Mouse (Mus musculus) adrenal gland, postnatal 14 days (tissue): Measurements from ENCODE around the gene Nek7. TPM values are rescaled to one million over a fixed set of nuclear protein-coding genes. Genes with fewer than 3 reads are reported as not detected.

Experiments
- DNase-seq: peaks from one replicate; pipeline ENCODE4 v3.0.0; 2021; ENCODE audit warnings: mixed read lengths
- long read RNA-seq, 2 experiments: library from polyadenylated mRNA; stranded (forward); transcript quantifications; one replicate each; pipeline ENCODE4 v2.0.0; 2021
- total RNA-seq: library from RNA; stranded (reverse); gene quantifications from 2 replicates; pipeline ENCODE4 v1.2.3, GENCODE M21; 2021

Nek7 gene
- total RNA-seq, result 44.8 and 50.4 TPM in 2 replicates
- long read RNA-seq, experiment 1, full-length matches to known transcripts, result 51 of 58 reads
- long read RNA-seq, experiment 1, partial matches to known transcripts, result 3 of 58 reads
- long read RNA-seq, experiment 1, other reads (novel, unspliced or antisense), result 4 of 58 reads
- long read RNA-seq, experiment 2, full-length matches to known transcripts, result 33 of 36 reads
- long read RNA-seq, experiment 2, partial matches to known transcripts, result 1 of 36 reads
- long read RNA-seq, experiment 2, other reads (novel, unspliced or antisense), result 2 of 36 reads

GRCm38 (mm10) chr1:138619996-138620461 is at the start of gene Nek7:
Gene Nek7, minus strand, starts transcription at chr1:138620141.
- DNase-seq, result peak; percentile 57

- no peak for DNase-seq
Observed at GRCm38 (mm10) chr1:138662342-138662741, 42.4 kb upstream of the Nek7 start.

- no peak for DNase-seq
Observed at GRCm38 (mm10) chr1:138654212-138654611, 34.3 kb upstream of the Nek7 start.

GRCm38 (mm10) chr1:138644991-138645390 is 25.1 kb upstream of the Nek7 start:
- peak; percentile 32 for DNase-seq

GRCm38 (mm10) chr1:138643306-138643830 is 23.4 kb upstream of the Nek7 start:
- DNase-seq, result no peak

- no peak for DNase-seq
Observed at GRCm38 (mm10) chr1:138640934-138641461, 21.1 kb upstream of the Nek7 start.

GRCm38 (mm10) chr1:138637850-138638249 is 17.9 kb upstream of the Nek7 start:
- DNase-seq, result peak; percentile 58

GRCm38 (mm10) chr1:138634561-138634960 is 14.6 kb upstream of the Nek7 start:
- DNase-seq, result no peak

- DNase-seq, result no peak
Observed at GRCm38 (mm10) chr1:138628919-138629318, 9.0 kb upstream of the Nek7 start.

- DNase-seq, result no peak
Observed at GRCm38 (mm10) chr1:138628486-138628885, 8.5 kb upstream of the Nek7 start.

GRCm38 (mm10) chr1:138627804-138628203 is 7.9 kb upstream of the Nek7 start:
- no peak for DNase-seq

GRCm38 (mm10) chr1:138626288-138626687 is 6.3 kb upstream of the Nek7 start:
- no peak for DNase-seq

- no peak for DNase-seq
Observed at GRCm38 (mm10) chr1:138623870-138624269, 3.9 kb upstream of the Nek7 start.

- DNase-seq, result no peak
Observed at GRCm38 (mm10) chr1:138622831-138623230, 2.9 kb upstream of the Nek7 start.

GRCm38 (mm10) chr1:138622431-138622830 is 2.5 kb upstream of the Nek7 start:
- peak; percentile 59 for DNase-seq

- DNase-seq, result peak; percentile 97
Observed at GRCm38 (mm10) chr1:138619114-138619971, 598 bp downstream of the Nek7 start.

- peak; percentile 95 for DNase-seq
Observed at GRCm38 (mm10) chr1:138618012-138618354, 2.0 kb downstream of the Nek7 start.

- no peak for DNase-seq
Observed at GRCm38 (mm10) chr1:138617279-138618011, 2.5 kb downstream of the Nek7 start.

- no peak for DNase-seq
Observed at GRCm38 (mm10) chr1:138615388-138615787, 4.6 kb downstream of the Nek7 start.

- DNase-seq, result no peak
Observed at GRCm38 (mm10) chr1:138614552-138615287, 5.2 kb downstream of the Nek7 start.

GRCm38 (mm10) chr1:138612177-138612576 is 7.8 kb downstream of the Nek7 start:
- no peak for DNase-seq
